Mouse (Mus musculus) liver, embryonic 14 days (tissue): Measurements from ENCODE around the gene Gm5475. TPM values are rescaled to one million over a fixed set of nuclear protein-coding genes. Genes with fewer than 3 reads are reported as not detected.

Source experiments
- polyA plus RNA-seq: library from polyadenylated mRNA; depleted of rRNA; stranded (reverse); fragments of >200 nt; gene quantifications from 2 replicates; pipeline ENCODE4 v1.2.3, GENCODE M21; 2012; rRNA removed

The Gm5475 gene
- polyA plus RNA-seq, result 0.02 TPM in 1 of 2 replicates, not detected in the other

DNA sequence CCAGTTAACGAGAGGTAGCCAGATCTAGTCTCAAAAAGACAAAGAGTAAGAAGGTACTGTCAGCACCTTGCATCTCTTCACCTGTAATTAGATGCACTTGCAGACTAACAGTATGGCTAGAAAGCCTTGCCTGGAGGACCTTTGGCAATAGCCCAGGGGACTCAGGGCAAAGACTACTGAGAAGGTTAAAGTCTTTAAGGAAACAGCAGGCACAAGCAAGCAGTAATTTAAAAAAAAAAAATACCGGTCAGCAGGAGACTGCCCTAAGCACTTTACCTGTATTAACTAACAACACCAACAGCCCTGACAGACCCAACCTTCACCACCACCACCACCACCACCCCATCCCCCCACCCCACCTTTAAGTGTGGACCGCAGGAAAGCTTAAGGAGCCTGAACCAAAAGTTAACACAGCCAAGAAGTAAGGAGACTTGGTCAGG is at the start of gene Gm5475:
Gene Gm5475 (plus strand): TSS at position 390 of the 440 bp plus-strand sequence.

DNA sequence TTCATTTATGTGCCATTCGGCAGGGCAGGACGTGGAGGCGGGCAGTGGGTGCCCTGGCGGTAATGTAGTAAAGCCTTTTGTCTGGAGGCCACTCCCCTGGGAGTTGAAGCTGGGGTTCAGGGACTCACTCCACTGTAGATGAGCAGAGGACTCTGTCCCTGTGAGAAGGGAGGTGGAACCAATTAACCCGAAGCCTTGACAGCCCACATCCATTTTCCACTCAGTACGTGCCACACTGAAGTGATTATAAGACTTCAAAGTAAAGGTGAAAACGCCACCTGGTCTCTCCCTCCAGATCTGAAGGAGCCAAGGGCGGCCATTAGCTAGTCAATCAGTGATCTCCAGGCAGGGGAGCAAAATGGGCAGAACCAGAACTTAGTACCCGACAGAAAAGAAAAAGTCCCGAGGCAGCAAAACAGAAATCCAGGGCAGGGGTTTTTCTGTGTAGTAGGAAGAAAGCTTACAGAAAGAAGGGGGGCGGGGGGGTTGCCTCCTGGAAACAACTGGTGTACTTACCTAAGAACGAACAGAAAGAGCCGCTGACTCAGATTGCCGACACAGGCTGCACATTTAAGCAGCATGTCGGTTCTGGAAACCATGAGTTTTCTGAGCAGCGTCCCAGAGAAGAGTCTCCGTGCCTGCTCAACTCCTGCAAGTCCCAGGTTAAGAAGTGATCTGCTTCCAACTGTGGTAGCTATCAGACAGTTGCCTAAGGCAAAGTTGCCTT is 2.6 kb downstream of the Gm5475 start, which contains the start of gene Slc11a2:
Gene Slc11a2 (minus strand): TSS at position 677 of the 727 bp plus-strand sequence.

DNA sequence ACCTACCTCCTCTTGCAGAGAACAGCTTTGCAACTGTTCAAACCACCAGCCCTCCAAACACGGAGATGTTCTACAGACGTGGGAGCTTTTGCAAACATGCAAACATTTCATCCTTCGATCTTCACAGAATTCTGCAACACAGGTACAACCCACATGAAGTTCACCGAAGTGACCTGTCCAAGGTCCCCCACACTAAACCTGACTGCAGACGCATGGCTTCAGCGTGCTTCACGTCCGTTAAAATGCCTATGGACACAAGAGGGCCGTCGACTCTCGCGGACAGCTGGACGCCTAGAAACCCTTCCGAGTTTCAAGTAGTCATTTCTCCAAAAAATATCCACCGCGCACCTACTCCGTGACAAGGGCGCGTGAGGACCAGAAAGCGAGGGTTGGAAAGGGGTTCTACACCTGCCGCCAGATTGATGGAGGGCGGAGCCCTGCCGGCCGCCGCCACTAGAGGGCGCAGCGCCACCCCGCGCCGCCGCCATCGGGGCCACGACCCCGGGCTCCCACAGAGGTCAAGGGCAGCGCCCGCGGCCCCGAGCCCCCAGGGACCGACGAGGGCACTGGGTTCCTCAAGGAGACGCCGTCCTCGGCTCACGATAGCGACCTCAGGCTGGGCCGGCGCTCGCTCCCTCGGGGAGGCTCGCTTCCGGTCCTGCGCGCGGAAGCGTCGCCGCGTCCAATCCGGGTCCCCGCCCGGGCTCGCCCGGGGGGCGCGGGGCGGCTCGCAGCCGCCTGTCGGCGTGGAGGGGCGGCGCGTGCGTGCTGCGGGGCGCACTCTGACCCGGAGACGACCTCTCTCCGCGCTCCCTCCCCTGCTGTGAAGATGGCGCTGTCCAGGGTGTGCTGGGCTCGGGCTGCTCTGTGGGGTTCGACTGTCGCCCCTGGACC is 46.6 kb downstream of the Gm5475 start, which contains the start of gene Letmd1:
Gene Letmd1 (plus strand): TSS at position 729 of the 894 bp plus-strand sequence.

Other genes starting within 250 kb of the Gm5475 start
- gene Atf1, start 194.3 kb upstream of the Gm5475 start, polyA plus RNA-seq, result 27.3 and 35.6 TPM in 2 replicates
- gene Tmprss12, start 141.3 kb upstream of the Gm5475 start, polyA plus RNA-seq, result not detected in 2 replicates
- 24.3 and 26.2 TPM in 2 replicates for gene Mettl7a1, start 118.0 kb upstream of the Gm5475 start, polyA plus RNA-seq
- gene Mettl7a3, start 87.2 kb upstream of the Gm5475 start, polyA plus RNA-seq, result not detected in 2 replicates
- gene Methig1, start 69.0 kb upstream of the Gm5475 start, polyA plus RNA-seq, result 0.01 and 0.03 TPM in 2 replicates
- gene Mettl7a2, start 68.9 kb upstream of the Gm5475 start, polyA plus RNA-seq, result 0.02 TPM in 1 of 2 replicates, not detected in the other
- not detected in 2 replicates for gene Higd1c, start 57.6 kb upstream of the Gm5475 start, polyA plus RNA-seq
- gene Slc11a2, start 2.9 kb downstream of the Gm5475 start, polyA plus RNA-seq, result 30.0 and 37.1 TPM in 2 replicates
- gene Letmd1, start 46.9 kb downstream of the Gm5475 start, polyA plus RNA-seq, result 13.9 and 15.9 TPM in 2 replicates
- gene Csrnp2, start 73.3 kb downstream of the Gm5475 start, polyA plus RNA-seq, result 0.51 and 0.55 TPM in 2 replicates
- gene Tfcp2, start 129.9 kb downstream of the Gm5475 start, polyA plus RNA-seq, result 2.3 and 2.6 TPM in 2 replicates
- gene Pou6f1, start 177.8 kb downstream of the Gm5475 start, polyA plus RNA-seq, result 0.33 and 0.37 TPM in 2 replicates
- gene Dazap2, start 193.2 kb downstream of the Gm5475 start, polyA plus RNA-seq, result 97.1 and 117 TPM in 2 replicates
- gene Smagp, start 214.8 kb downstream of the Gm5475 start, polyA plus RNA-seq, result 6.4 and 7.3 TPM in 2 replicates
- gene Bin2, start 247.4 kb downstream of the Gm5475 start, polyA plus RNA-seq, result 18.0 and 18.6 TPM in 2 replicates